Mouse (Mus musculus) cerebral cortex, adult 2 months (tissue): ENCODE measurements around the gene Fa2h.

Experiments used
- WGBS: fragments of 180-500 bp; shearing (Covaris S2); methylation state at CpG from one replicate; pipeline ENCODE4 v1.1.7; 2018; 5-methylcytosine and 5-hydroxymethylcytosine counted together

Gene Fa2h

GRCm38 (mm10) chr8:111393391-111394363 lies at the start of gene Fa2h:
Gene Fa2h, minus strand, starts transcription at chr8:111393824.
- WGBS = under 1% methylated on average over 68 of the region's 71 CpGs

GRCm38 (mm10) chr8:111439189-111439588 lies 45.6 kb upstream of the Fa2h start:
- WGBS = 15% methylated on average over 9 of the region's 9 CpGs

GRCm38 (mm10) chr8:111435071-111435828 lies 41.6 kb upstream of the Fa2h start:
- WGBS = 80% methylated on average over 11 of the region's 11 CpGs

GRCm38 (mm10) chr8:111424646-111425045 lies 31.0 kb upstream of the Fa2h start:
- WGBS = 91% methylated on average over 9 of the region's 9 CpGs

- WGBS = 84% methylated on average over 11 of the region's 11 CpGs
Observed at GRCm38 (mm10) chr8:111424181-111424580, 30.6 kb upstream of the Fa2h start.

GRCm38 (mm10) chr8:111422614-111423013 lies 29.0 kb upstream of the Fa2h start:
- 50% methylated on average over 2 of the region's 2 CpGs for WGBS

GRCm38 (mm10) chr8:111419171-111419570 lies 25.5 kb upstream of the Fa2h start:
- WGBS = 83% methylated on average over 3 of the region's 3 CpGs

GRCm38 (mm10) chr8:111418601-111419000 lies 25.0 kb upstream of the Fa2h start:
- WGBS = 35% methylated on average over 9 of the region's 9 CpGs

GRCm38 (mm10) chr8:111417222-111417621 lies 23.6 kb upstream of the Fa2h start:
- WGBS = 84% methylated on average over 10 of the region's 10 CpGs

GRCm38 (mm10) chr8:111403391-111403790 lies 9.8 kb upstream of the Fa2h start:
- 52% methylated on average over 4 of the region's 4 CpGs for WGBS

- 34% methylated on average over 3 of the region's 3 CpGs for WGBS
Observed at GRCm38 (mm10) chr8:111391268-111391667, 2.4 kb downstream of the Fa2h start.

- 80% methylated on average over 2 of the region's 2 CpGs for whole genome bisulfite sequencing
Observed at GRCm38 (mm10) chr8:111390837-111391236, 2.8 kb downstream of the Fa2h start.

GRCm38 (mm10) chr8:111389581-111389980 lies 4.0 kb downstream of the Fa2h start:
- WGBS = 76% methylated on average over 4 of the region's 4 CpGs

GRCm38 (mm10) chr8:111385915-111386314 lies 7.7 kb downstream of the Fa2h start:
- 61% methylated on average over 9 of the region's 9 CpGs for WGBS

- WGBS = 77% methylated on average over 2 of the region's 2 CpGs
Observed at GRCm38 (mm10) chr8:111384628-111385027, 9.0 kb downstream of the Fa2h start.

- WGBS = 66% methylated on average over 6 of the region's 6 CpGs
Observed at GRCm38 (mm10) chr8:111375192-111375591, 18.4 kb downstream of the Fa2h start.

GRCm38 (mm10) chr8:111369711-111370110 lies 23.9 kb downstream of the Fa2h start:
- 85% methylated on average over 9 of the region's 9 CpGs for WGBS

- 83% methylated on average over 8 of the region's 8 CpGs for WGBS
Observed at GRCm38 (mm10) chr8:111367350-111367749, 26.3 kb downstream of the Fa2h start.

GRCm38 (mm10) chr8:111366610-111367234 lies 26.9 kb downstream of the Fa2h start:
- 38% methylated on average over 14 of the region's 14 CpGs for WGBS

- 64% methylated on average over 8 of the region's 8 CpGs for WGBS
Observed at GRCm38 (mm10) chr8:111363489-111363888, 30.1 kb downstream of the Fa2h start.

GRCm38 (mm10) chr8:111360579-111361209 lies 32.9 kb downstream of the Fa2h start:
- 65% methylated on average over 7 of the region's 7 CpGs for WGBS

- WGBS = 60% methylated on average over 5 of the region's 5 CpGs
Observed at GRCm38 (mm10) chr8:111359936-111360335, 33.7 kb downstream of the Fa2h start.
